Mouse (Mus musculus) bone marrow macrophage, adult 2 months (primary cell): Measurements from ENCODE around the gene Apod.
"Not testable (repeated sequence)": the region's sequence is repeated elsewhere in the genome, so short reads cannot be mapped to it uniquely, and the experiment has no call there.

ENCODE experiments used
- CTCF ChIP-seq: IDR thresholded peaks from 2 replicates; pipeline ENCODE4 v1.5.1; 2012; ENCODE audit warnings: low read depth, mild to moderate bottlenecking, low read length, moderate library complexity
- POLR2A ChIP-seq: IDR thresholded peaks from 2 replicates; pipeline ENCODE4 v1.6.1; 2012; ENCODE audit warnings: mild to moderate bottlenecking, low read depth, low read length, borderline replicate concordance

DNA sequence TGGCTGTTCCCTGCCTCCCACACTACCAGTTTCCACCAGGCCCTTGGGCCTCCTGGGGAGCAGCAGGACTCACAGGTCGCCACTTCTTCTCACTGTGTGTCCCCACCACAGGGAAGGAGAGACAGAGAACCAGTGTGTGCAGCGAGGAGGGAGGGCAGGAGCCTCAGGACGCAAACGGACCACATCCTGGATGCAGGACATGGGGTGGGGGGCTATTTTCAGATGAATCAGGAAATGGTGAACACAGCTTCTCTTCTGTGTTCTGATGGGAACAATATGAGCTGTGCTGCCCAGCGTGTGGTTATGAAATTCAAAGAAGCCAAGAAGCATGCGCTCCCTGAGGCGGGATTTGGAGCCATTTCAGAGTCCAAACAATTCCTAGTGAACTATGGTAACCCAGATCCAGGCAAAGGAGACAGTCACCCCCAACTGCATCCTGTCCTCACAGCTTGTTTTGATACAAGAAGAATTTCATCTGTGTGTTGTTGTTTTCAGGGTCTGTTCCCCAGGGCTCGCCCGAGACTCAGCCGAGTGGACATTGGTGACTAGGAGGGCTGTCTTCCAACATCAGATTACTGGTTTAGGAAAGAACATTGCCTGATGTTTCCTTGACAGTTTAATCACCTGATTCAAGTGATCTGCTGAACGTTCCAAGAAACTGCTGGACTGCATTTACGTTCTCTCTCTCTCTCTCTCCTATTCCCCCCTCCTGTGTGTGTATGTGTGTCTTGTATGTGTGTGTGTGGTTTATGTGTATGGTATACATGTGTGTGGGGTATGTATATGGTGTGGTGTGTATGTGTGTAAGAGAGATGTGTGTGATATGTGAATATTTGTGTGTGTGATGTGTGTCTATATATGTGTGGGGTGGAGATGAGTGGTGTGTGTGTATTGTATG is 1.9 kb upstream of the Apod start:
- TF ChIP-seq CTCF, POLR2A: not testable (repeated sequence)
